Mouse (Mus musculus): ENCODE measurements around the gene Gm21409. TPM values are rescaled to one million over a fixed set of nuclear protein-coding genes. Genes with fewer than 3 reads are reported as not detected.
"Not testable (repeated sequence)": the region's sequence is repeated elsewhere in the genome, so short reads cannot be mapped to it uniquely, and the experiment has no call there.

Gene Gm21409
- not detected for total RNA-seq (2021)
- long read RNA-seq, experiment 1: 0 reads
- long read RNA-seq, experiment 2: 0 reads

- DNase-seq: not testable (repeated sequence)
Measured at GRCm38 (mm10) chrY:84746385-84746784, at the start of gene Gm21409. Gene Gm21409, plus strand, starts transcription at chrY:84746685.

Other genes starting within 250 kb of the Gm21409 start
- not detected for gene Gm21394, start 181.8 kb upstream of the Gm21409 start, total RNA-seq (2021)